Mouse (Mus musculus) embryonic facial prominence, embryonic 13.5 days (tissue): ENCODE measurements around the gene Cnnm4. TPM values are rescaled to one million over a fixed set of nuclear protein-coding genes. Genes with fewer than 3 reads are reported as not detected.

ENCODE experiments used
- ATAC-seq: fragments of 200-750 bp; cut with Nextera tagmentation; 2 replicates; pipeline ENCODE4 v1.8.0; 2017; ENCODE audit warnings: low read depth; ENCODE audit not compliant: insufficient number of reproducible peaks, insufficient read depth, low FRiP score, low TSS enrichment
- H3K27ac ChIP-seq: fragments of 300-500 bp; sonication (generic); 2 replicates; pipeline ENCODE4 v1.5.1; 2015; ENCODE audit warnings: moderate library complexity, mild to moderate bottlenecking, inconsistent platforms
- H3K27me3 ChIP-seq: fragments of 300-500 bp; sonication (generic); 2 replicates; pipeline ENCODE4 v1.6.1; 2015; ENCODE audit warnings: mild to moderate bottlenecking, inconsistent platforms
- H3K36me3 ChIP-seq: fragments of 300-500 bp; sonication (generic); 2 replicates; pipeline ENCODE4 v1.6.1; 2015; ENCODE audit warnings: mild to moderate bottlenecking, inconsistent platforms
- H3K4me1 ChIP-seq: fragments of 300-500 bp; sonication (generic); 2 replicates; pipeline ENCODE4 v1.6.1; 2015; ENCODE audit warnings: inconsistent platforms
- H3K4me2 ChIP-seq: fragments of 300-500 bp; sonication (generic); 2 replicates; pipeline ENCODE4 v1.6.1; 2015; ENCODE audit warnings: moderate library complexity, mild to moderate bottlenecking, inconsistent platforms
- H3K4me3 ChIP-seq: fragments of 300-500 bp; sonication (generic); 2 replicates; pipeline ENCODE4 v1.5.1; 2015; ENCODE audit warnings: mild to moderate bottlenecking, inconsistent platforms
- H3K9ac ChIP-seq: fragments of 300-500 bp; sonication (generic); 2 replicates; pipeline ENCODE4 v1.6.1; 2015; ENCODE audit warnings: mild to moderate bottlenecking, inconsistent platforms
- H3K9me3 ChIP-seq: fragments of 300-500 bp; sonication (generic); 2 replicates; pipeline ENCODE4 v1.6.1; 2016; ENCODE audit warnings: inconsistent platforms
- WGBS: fragments of 180-500 bp; shearing (Covaris S2); methylation state at CpG from one replicate; pipeline ENCODE4 v1.1.7; 2015; ENCODE audit warnings: mixed read lengths; 5-methylcytosine and 5-hydroxymethylcytosine counted together
- polyA plus RNA-seq: library from polyadenylated mRNA; unstranded; fragments of >200 nt; fragmentation: Nextera tagmentation; extraction: Ambion mirVana; gene quantifications from 2 replicates; pipeline ENCODE4 v1.2.1, GENCODE M21; 2015

The Cnnm4 gene
- polyA plus RNA-seq, 1 experiment from 2014 or later, result 15.6 TPM

GRCm38 (mm10) chr1:36475480-36476110 is 4.2 kb downstream of the Cnnm4 start:
- peak overlapping the region; percentile 70 for H3K4me3 ChIP-seq
- H3K4me2 ChIP-seq, result peak overlapping the region; percentile 84
- H3K36me3 ChIP-seq, result no peaks in the 10 kb centered on the region
- peaks cover 70% of the 10 kb centered on the region for H3K4me1 ChIP-seq
- H3K27me3 ChIP-seq, result no peaks in the 10 kb centered on the region
- H3K9ac ChIP-seq, result peak overlapping the region; percentile 57
- H3K9me3 ChIP-seq, result no peaks in the 10 kb centered on the region
- ATAC-seq, result no peak
- WGBS, result 36% methylated on average over 8 of the region's 8 CpGs
- peak overlapping the region; percentile 80 for H3K27ac ChIP-seq

GRCm38 (mm10) chr1:36476426-36476825 is 5.0 kb downstream of the Cnnm4 start:
- 70% methylated on average over 7 of the region's 7 CpGs for WGBS
- Histone ChIP-seq H3K27me3 (no peaks in the 10 kb centered on the region), H3K9ac (0 out of 2 replicates have a peak overlapping the region, but pooled peaks have one; percentile 57), H3K4me1 (peaks cover 72% of the 10 kb centered on the region), H3K4me2 (peak overlapping the region; percentile 84), H3K4me3 (no peak overlapping the region), H3K9me3 (no peaks in the 10 kb centered on the region), H3K36me3 (no peaks in the 10 kb centered on the region), H3K27ac (no peak overlapping the region)
- ATAC-seq, result no peak

GRCm38 (mm10) chr1:36478343-36478795 is 6.9 kb downstream of the Cnnm4 start:
- Histone ChIP-seq H3K9me3 (no peaks in the 10 kb centered on the region), H3K4me3 (no peak overlapping the region), H3K9ac (no peak overlapping the region), H3K4me1 (peaks cover 57% of the 10 kb centered on the region), H3K36me3 (no peaks in the 10 kb centered on the region), H3K27me3 (no peaks in the 10 kb centered on the region), H3K4me2 (no peak overlapping the region), H3K27ac (no peak overlapping the region)
- ATAC-seq, result no peak
- 61% methylated on average over 2 of the region's 2 CpGs for WGBS

GRCm38 (mm10) chr1:36479903-36480899 is 8.8 kb downstream of the Cnnm4 start:
- Histone ChIP-seq H3K4me3 (no peak overlapping the region), H3K36me3 (no peaks in the 10 kb centered on the region), H3K9ac (no peak overlapping the region), H3K4me1 (peaks cover 45% of the 10 kb centered on the region), H3K4me2 (no peak overlapping the region), H3K27ac (no peak overlapping the region), H3K9me3 (no peaks in the 10 kb centered on the region), H3K27me3 (no peaks in the 10 kb centered on the region)
- WGBS, result 89% methylated on average over 12 of the region's 12 CpGs
- no peak for ATAC-seq

GRCm38 (mm10) chr1:36483825-36484224 is 12.4 kb downstream of the Cnnm4 start:
- H3K4me1 ChIP-seq, result peaks cover 26% of the 10 kb centered on the region
- no peak overlapping the region for H3K4me3 ChIP-seq
- H3K36me3 ChIP-seq, result no peaks in the 10 kb centered on the region
- no peak overlapping the region for H3K4me2 ChIP-seq
- no peak overlapping the region for H3K9ac ChIP-seq
- H3K9me3 ChIP-seq, result no peaks in the 10 kb centered on the region
- no peaks in the 10 kb centered on the region for H3K27me3 ChIP-seq
- no peak for ATAC-seq
- 34% methylated on average over 4 of the region's 4 CpGs for WGBS
- no peak overlapping the region for H3K27ac ChIP-seq

GRCm38 (mm10) chr1:36485080-36485479 is 13.7 kb downstream of the Cnnm4 start:
- H3K27ac ChIP-seq, result no peak overlapping the region
- no peak for ATAC-seq
- H3K27me3 ChIP-seq, result no peaks in the 10 kb centered on the region
- no peak overlapping the region for H3K9ac ChIP-seq
- WGBS, result 57% methylated on average over 7 of the region's 7 CpGs
- H3K4me1 ChIP-seq, result peaks cover 25% of the 10 kb centered on the region
- H3K36me3 ChIP-seq, result no peaks in the 10 kb centered on the region
- no peak overlapping the region for H3K4me3 ChIP-seq
- H3K4me2 ChIP-seq, result no peak overlapping the region
- H3K9me3 ChIP-seq, result no peaks in the 10 kb centered on the region

GRCm38 (mm10) chr1:36487111-36487510 is 15.7 kb downstream of the Cnnm4 start:
- H3K4me3 ChIP-seq, result no peak overlapping the region
- H3K27me3 ChIP-seq, result no peaks in the 10 kb centered on the region
- H3K4me2 ChIP-seq, result no peak overlapping the region
- ATAC-seq, result no peak
- H3K27ac ChIP-seq, result no peak overlapping the region
- no peak overlapping the region for H3K9ac ChIP-seq
- no peaks in the 10 kb centered on the region for H3K36me3 ChIP-seq
- peaks cover 21% of the 10 kb centered on the region for H3K4me1 ChIP-seq
- WGBS, result 83% methylated on average over 9 of the region's 9 CpGs
- H3K9me3 ChIP-seq, result no peaks in the 10 kb centered on the region

- Histone ChIP-seq H3K27ac (no peak overlapping the region), H3K4me1 (peaks cover 35% of the 10 kb centered on the region), H3K36me3 (no peaks in the 10 kb centered on the region), H3K4me2 (no peak overlapping the region), H3K9ac (no peak overlapping the region), H3K9me3 (no peaks in the 10 kb centered on the region), H3K4me3 (no peak overlapping the region), H3K27me3 (no peaks in the 10 kb centered on the region)
- WGBS, result 72% methylated on average over 6 of the region's 6 CpGs
- no peak for ATAC-seq
Measured at GRCm38 (mm10) chr1:36489661-36490060, 18.2 kb downstream of the Cnnm4 start.

GRCm38 (mm10) chr1:36492416-36493139 is 21.2 kb downstream of the Cnnm4 start:
- ATAC-seq, result no peak
- no peak overlapping the region for H3K27ac ChIP-seq
- H3K27me3 ChIP-seq, result no peaks in the 10 kb centered on the region
- WGBS, result 40% methylated on average over 9 of the region's 9 CpGs
- H3K4me1 ChIP-seq, result peaks cover 21% of the 10 kb centered on the region
- H3K4me2 ChIP-seq, result no peak overlapping the region
- H3K9ac ChIP-seq, result no peak overlapping the region
- H3K9me3 ChIP-seq, result no peaks in the 10 kb centered on the region
- H3K36me3 ChIP-seq, result no peaks in the 10 kb centered on the region
- no peak overlapping the region for H3K4me3 ChIP-seq

- peaks cover 21% of the 10 kb centered on the region for H3K4me1 ChIP-seq
- H3K4me3 ChIP-seq, result no peak overlapping the region
- ATAC-seq, result no peak
- no peaks in the 10 kb centered on the region for H3K9me3 ChIP-seq
- no peak overlapping the region for H3K27ac ChIP-seq
- H3K9ac ChIP-seq, result no peak overlapping the region
- no peaks in the 10 kb centered on the region for H3K27me3 ChIP-seq
- 43% methylated on average over 6 of the region's 6 CpGs for WGBS
- peaks cover 6% of the 10 kb centered on the region for H3K36me3 ChIP-seq
- no peak overlapping the region for H3K4me2 ChIP-seq
Measured at GRCm38 (mm10) chr1:36493299-36493698, 21.9 kb downstream of the Cnnm4 start.

GRCm38 (mm10) chr1:36496719-36497118 is 25.3 kb downstream of the Cnnm4 start:
- Histone ChIP-seq H3K4me3 (no peak overlapping the region), H3K4me1 (peaks cover 21% of the 10 kb centered on the region), H3K9me3 (no peaks in the 10 kb centered on the region), H3K27me3 (no peaks in the 10 kb centered on the region), H3K27ac (no peak overlapping the region), H3K4me2 (no peak overlapping the region), H3K36me3 (peaks cover 29% of the 10 kb centered on the region), H3K9ac (no peak overlapping the region)
- ATAC-seq, result no peak
- 28% methylated on average over 2 of the region's 2 CpGs for WGBS
